8 mouse cellular contexts compared by ENCODE assay signal in genomic region chr3:95872048-95872447, GRCm38 (mm10). TPM values are rescaled to one million over a fixed set of nuclear protein-coding genes. Genes with fewer than 3 reads are reported as not detected.
DNase-seq lines count a peak whose midpoint lies in the region; ATAC-seq lines count a peak whose summit lies in the region.

No protein-coding gene starts in this region.

- intact Hi-C loops in left cerebral cortex, postnatal 25 days (cut with DNase I), result no loop called here

- H3K36me3 ChIP-seq in hindbrain, embryonic 10.5 days, result peaks cover 32% of the 10 kb centered on the region
- peaks cover 14% of the 10 kb centered on the region for H3K36me3 ChIP-seq in midbrain, embryonic 11.5 days (ENCODE audit: control insufficient read depth, insufficient read depth, low read length)

- no peak for ATAC-seq in midbrain, embryonic 11.5 days (ENCODE audit: low FRiP score)

- peak overlapping the region; percentile 62; the same call in 1 of the 2 replicates for H3K27ac ChIP-seq in hindbrain, embryonic 10.5 days
- no peak overlapping the region for H3K27ac ChIP-seq in midbrain, embryonic 11.5 days (ENCODE audit: low read depth, low read length)

- WGBS in hindbrain, embryonic 10.5 days, result 75% methylated on average over 7 of the region's 7 CpGs
- WGBS in midbrain, embryonic 11.5 days, result 79% methylated on average over 7 of the region's 7 CpGs

- peak overlapping the region; percentile 63 for H3K4me2 ChIP-seq in midbrain, embryonic 11.5 days

- peak; percentile 23 for DNase-seq in kidney, adult 18-20 months
- no peak for DNase-seq in kidney, postnatal 25 days
- peak; percentile 67 for DNase-seq in MEL-GATA-1-ER (ENCODE audit: extremely low read depth, low read depth)
- no peak for DNase-seq in hindbrain, embryonic 10.5 days (ENCODE audit: low spot score)
- no peak for DNase-seq in midbrain, embryonic 11.5 days (ENCODE audit: low spot score, missing footprints)
- DNase-seq in gastrocnemius, postnatal 25 days, result no peak
- DNase-seq in left cerebral cortex, postnatal 25 days (ENCODE audit: low spot score in 2 of 2), result no peak
- DNase-seq in urinary bladder, postnatal 25 days (ENCODE audit: low spot score), result no peak

- no peaks in the 10 kb centered on the region for H3K9me3 ChIP-seq in hindbrain, embryonic 10.5 days
- no peaks in the 10 kb centered on the region for H3K9me3 ChIP-seq in midbrain, embryonic 11.5 days (ENCODE audit: control insufficient read depth, low read length)

- H3K4me3 ChIP-seq in hindbrain, embryonic 10.5 days, result peak overlapping the region; percentile 80
- peak overlapping the region; percentile 61 for H3K4me3 ChIP-seq in midbrain, embryonic 11.5 days (ENCODE audit: low read depth, low read length)

- H3K9ac ChIP-seq in midbrain, embryonic 11.5 days (ENCODE audit: low read length), result peak overlapping the region; percentile 38; the same call in 1 of the 2 replicates

- no peaks in the 10 kb centered on the region for H3K27me3 ChIP-seq in hindbrain, embryonic 10.5 days (ENCODE audit: insufficient read depth, poor library complexity, severe bottlenecking)
- no peaks in the 10 kb centered on the region for H3K27me3 ChIP-seq in midbrain, embryonic 11.5 days (ENCODE audit: control insufficient read depth, insufficient read depth, low read length)

- peaks cover 21% of the 10 kb centered on the region for H3K4me1 ChIP-seq in hindbrain, embryonic 10.5 days (replicated peaks)
- peaks cover 12% of the 10 kb centered on the region for H3K4me1 ChIP-seq in midbrain, embryonic 11.5 days (ENCODE audit: control insufficient read depth, insufficient read depth, low read length)

RNA-seq across cellular contexts. Expression of gene Mrps21, which starts 0.7 kb away (rescaled TPM):
- polyA plus RNA-seq in hindbrain, embryonic 10.5 days (2016; fragmentation: Nextera tagmentation; extraction: Ambion mirVana), result 379 and 403 TPM in 2 replicates
- 343 and 356 TPM in 2 replicates for polyA plus RNA-seq in midbrain, embryonic 11.5 days (2014; fragmentation: Nextera tagmentation; extraction: Ambion mirVana)
- 100 to 1,000 TPM; 277 to 284 TPM for total RNA-seq in gastrocnemius, postnatal 25 days (2021)
- 100 to 1,000 TPM; 153 to 158 TPM for total RNA-seq in left cerebral cortex, postnatal 25 days (2021)

RNA-seq across cellular contexts. Expression of gene Ciart, which starts 10.0 kb away (rescaled TPM):
- 9.5 and 13.6 TPM in 2 replicates for polyA plus RNA-seq in hindbrain, embryonic 10.5 days (2016; fragmentation: Nextera tagmentation; extraction: Ambion mirVana)
- polyA plus RNA-seq in midbrain, embryonic 11.5 days (2014; fragmentation: Nextera tagmentation; extraction: Ambion mirVana), result 4.5 and 4.6 TPM in 2 replicates
- 1 to 10 TPM in 1 of 2 experiments, under 1 TPM in 1; 0.82 to 7.7 TPM for total RNA-seq in gastrocnemius, postnatal 25 days (2021)
- total RNA-seq in left cerebral cortex, postnatal 25 days (2021), result 10 to 100 TPM; 13.0 to 21.3 TPM

RNA-seq across cellular contexts. Expression of gene Prpf3, which starts 16.4 kb away (rescaled TPM):
- polyA plus RNA-seq in hindbrain, embryonic 10.5 days (2016; fragmentation: Nextera tagmentation; extraction: Ambion mirVana), result 51.5 and 66.9 TPM in 2 replicates
- polyA plus RNA-seq in midbrain, embryonic 11.5 days (2014; fragmentation: Nextera tagmentation; extraction: Ambion mirVana), result 65.3 and 69.6 TPM in 2 replicates
- total RNA-seq in gastrocnemius, postnatal 25 days (2021), result 10 to 100 TPM; 11.8 to 17.6 TPM
- 10 to 100 TPM; 32.2 to 34.3 TPM for total RNA-seq in left cerebral cortex, postnatal 25 days (2021)

RNA-seq across cellular contexts. Expression of gene BC028528, which starts 19.8 kb away (rescaled TPM):
- 12.3 and 12.7 TPM in 2 replicates for polyA plus RNA-seq in hindbrain, embryonic 10.5 days (2016; fragmentation: Nextera tagmentation; extraction: Ambion mirVana)
- 8.5 and 8.9 TPM in 2 replicates for polyA plus RNA-seq in midbrain, embryonic 11.5 days (2014; fragmentation: Nextera tagmentation; extraction: Ambion mirVana)
- 1 to 10 TPM; 2.8 to 3.7 TPM for total RNA-seq in gastrocnemius, postnatal 25 days (2021)
- 1 to 10 TPM; 4.5 to 5.8 TPM for total RNA-seq in left cerebral cortex, postnatal 25 days (2021)

RNA-seq across cellular contexts. Expression of gene Aph1a, which starts 21.7 kb away (rescaled TPM):
- polyA plus RNA-seq in hindbrain, embryonic 10.5 days (2016; fragmentation: Nextera tagmentation; extraction: Ambion mirVana), result 33.9 and 35.8 TPM in 2 replicates
- 32.5 and 34.3 TPM in 2 replicates for polyA plus RNA-seq in midbrain, embryonic 11.5 days (2014; fragmentation: Nextera tagmentation; extraction: Ambion mirVana)
- total RNA-seq in gastrocnemius, postnatal 25 days (2021), result 10 to 100 TPM; 43.9 to 51.9 TPM
- 10 to 100 TPM; 69.0 to 78.5 TPM for total RNA-seq in left cerebral cortex, postnatal 25 days (2021)

Comparison
In these comparisons a context has a peak if more than half of its experiments do, and no peak if none do; other contexts are left out.
1. DNase-seq: peak in kidney, adult 18-20 months (single experiment) and MEL-GATA-1-ER (single experiment); none in kidney, postnatal 25 days (0 of 2), hindbrain, embryonic 10.5 days (single experiment), midbrain, embryonic 11.5 days (single experiment), gastrocnemius, postnatal 25 days (single experiment), left cerebral cortex, postnatal 25 days (0 of 2) and urinary bladder, postnatal 25 days (single experiment).